Mouse (Mus musculus): ENCODE results near the gene Adgra3. TPM values are rescaled to one million over a fixed set of nuclear protein-coding genes. Genes with fewer than 3 reads are reported as not detected.

Gene Adgra3
- 16.4 TPM for polyA plus RNA-seq (2014; fragmentation: Illumina TruSeq; extraction: RNeasy Lipid Tissue Mini Kit (QIAGEN cat#74804); ENCODE audit: low replicate concordance)

DNA sequence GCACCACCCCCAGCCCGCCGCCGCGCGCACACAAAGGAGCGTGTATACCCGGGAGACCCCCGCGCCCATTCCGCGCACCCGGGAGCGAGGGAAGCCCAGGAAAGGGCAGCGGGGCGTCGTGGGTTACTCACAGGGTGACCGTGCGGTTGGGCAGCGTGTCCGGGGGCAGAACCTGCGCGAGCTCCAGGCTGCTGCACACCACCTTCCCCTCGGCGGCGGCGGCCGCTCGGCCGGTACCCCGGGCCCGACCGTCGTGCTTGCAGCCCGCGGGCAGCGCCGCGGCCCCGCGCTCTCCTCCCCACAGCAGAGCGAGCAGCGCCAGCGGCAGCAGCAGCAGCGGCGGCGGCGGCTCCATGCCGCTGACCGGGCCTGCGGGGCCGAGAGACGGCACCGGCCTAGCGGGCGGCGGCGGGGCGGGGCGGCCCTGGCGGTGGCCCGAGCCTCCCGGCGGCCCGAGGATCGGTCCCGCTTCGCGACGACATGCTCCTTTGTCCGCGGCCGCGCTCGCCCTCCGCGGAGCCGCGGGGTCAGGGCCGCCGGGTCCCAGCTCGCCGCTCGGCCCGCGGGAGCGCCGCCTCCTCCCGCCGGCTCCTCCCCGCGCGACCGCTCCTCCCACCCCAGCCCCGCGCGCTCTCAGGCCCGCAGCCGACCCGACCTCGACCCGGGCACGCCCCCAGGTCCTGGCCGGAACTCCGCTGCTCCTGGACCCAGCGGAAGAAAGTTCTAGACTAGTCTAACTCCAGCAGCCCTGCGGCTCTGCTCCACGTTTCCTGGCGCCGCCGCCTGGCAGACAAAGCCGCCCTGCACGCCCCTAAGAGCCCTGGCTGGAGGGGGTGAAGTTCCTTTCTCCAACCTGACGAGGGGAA lies at the start of gene Adgra3:
Gene Adgra3, minus strand, starts transcription at position 586 of the 866 bp plus-strand sequence.

